Mouse (Mus musculus) forebrain, embryonic 15.5 days (tissue): ENCODE measurements around the gene Ccdc124. TPM values are rescaled to one million over a fixed set of nuclear protein-coding genes. Genes with fewer than 3 reads are reported as not detected.
A peak's percentile ranks its signal among the peaks of the same experiment; 100 is the strongest.

Experiments
- ATAC-seq: fragments of 200-750 bp; cut with Nextera tagmentation; replicated peaks from 2 replicates; pipeline ENCODE4 v1.8.0; 2017; ENCODE audit warnings: mild to moderate bottlenecking, moderate TSS enrichment, moderate library complexity
- H3K27ac ChIP-seq: fragments of 300-500 bp; sonication (generic); replicated peaks from 2 replicates; pipeline ENCODE4 v1.5.1; 2015; ENCODE audit warnings: mild to moderate bottlenecking, inconsistent platforms
- H3K27me3 ChIP-seq: fragments of 300-500 bp; sonication (generic); 2 replicates; pipeline ENCODE4 v1.6.1; 2015; ENCODE audit warnings: inconsistent platforms
- H3K36me3 ChIP-seq: fragments of 300-500 bp; sonication (generic); 2 replicates; pipeline ENCODE4 v1.6.1; 2015; ENCODE audit warnings: mild to moderate bottlenecking, inconsistent platforms
- H3K4me1 ChIP-seq: fragments of 300-500 bp; sonication (generic); 2 replicates; pipeline ENCODE4 v1.6.1; 2015; ENCODE audit warnings: inconsistent platforms
- H3K4me2 ChIP-seq: fragments of 300-500 bp; sonication (generic); replicated peaks from 2 replicates; pipeline ENCODE4 v1.6.1; 2015; ENCODE audit warnings: mild to moderate bottlenecking, inconsistent platforms
- H3K4me3 ChIP-seq: fragments of 300-500 bp; sonication (generic); 2 replicates; pipeline ENCODE4 v1.5.1; 2015; ENCODE audit warnings: mild to moderate bottlenecking, inconsistent platforms
- H3K9ac ChIP-seq: fragments of 300-500 bp; sonication (generic); replicated peaks from 2 replicates; pipeline ENCODE4 v1.6.1; 2015; ENCODE audit warnings: mild to moderate bottlenecking, inconsistent platforms
- H3K9me3 ChIP-seq: fragments of 300-500 bp; sonication (generic); 2 replicates; pipeline ENCODE4 v1.6.1; 2016; ENCODE audit warnings: inconsistent platforms
- WGBS: fragments of 180-500 bp; shearing (Covaris S2); methylation state at CpG from one replicate; pipeline ENCODE4 v1.1.7; 2015; ENCODE audit warnings: mixed read lengths; 5-methylcytosine and 5-hydroxymethylcytosine counted together
- polyA plus RNA-seq: library from polyadenylated mRNA; unstranded; fragments of >200 nt; fragmentation: Nextera tagmentation; extraction: Ambion mirVana; gene quantifications from 2 replicates; pipeline ENCODE4 v1.2.1, GENCODE M21; 2015

The Ccdc124 gene
- polyA plus RNA-seq, 1 experiment from 2014 or later = 160 TPM

GRCm38 (mm10) chr8:70866001-70866520, 7.7 kb downstream of the Ccdc124 start:
- Histone ChIP-seq H3K36me3 (peaks cover 4% of the 10 kb centered on the region; the same call in 1 of the 2 replicates), H3K4me2 (peak overlapping the region; percentile 92), H3K27me3 (no peaks in the 10 kb centered on the region; the same call in 1 of the 2 replicates), H3K4me1 (peaks cover 68% of the 10 kb centered on the region), H3K9ac (peak overlapping the region; percentile 45), H3K27ac (peak overlapping the region; percentile 97), H3K4me3 (peak overlapping the region; percentile 57), H3K9me3 (no peaks in the 10 kb centered on the region)
- ATAC-seq = no peak; the same call in none of the 2 replicates
- WGBS = 6% methylated on average over 12 of the region's 12 CpGs

DNA sequence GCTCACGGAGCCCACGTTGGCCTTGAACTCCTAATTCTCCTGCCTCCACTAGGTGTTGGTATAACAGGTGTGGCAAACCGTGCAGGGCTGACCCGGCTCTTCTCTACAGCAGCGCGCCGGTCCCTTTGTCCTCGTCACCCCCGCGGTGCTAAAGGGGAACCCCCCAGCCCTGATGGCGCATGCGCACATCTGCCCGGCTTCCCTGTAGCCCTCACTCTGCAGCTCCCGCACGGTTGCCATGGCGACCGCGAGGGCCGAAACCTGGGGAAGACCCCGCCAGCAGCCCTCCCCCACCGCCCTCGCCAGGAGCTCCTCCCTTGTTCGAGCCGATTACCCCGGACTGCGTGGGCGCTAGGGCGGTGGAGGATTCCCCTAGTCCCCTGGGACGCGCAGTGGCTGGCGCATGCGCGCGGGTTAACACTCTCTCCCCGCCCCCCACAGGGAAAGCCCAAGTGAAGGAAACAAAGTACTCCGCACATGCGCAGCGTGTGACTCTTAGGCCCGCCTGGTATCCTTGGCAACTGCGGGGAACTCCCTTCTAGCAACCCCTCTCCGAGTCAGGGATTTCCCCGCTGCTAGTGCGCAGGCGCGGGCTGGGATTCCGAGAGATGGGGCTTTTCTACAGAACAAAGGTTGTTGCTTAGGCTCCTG, 8.3 kb downstream of the Ccdc124 start:
- no peaks in the 10 kb centered on the region; the same call in 1 of the 2 replicates for H3K27me3 ChIP-seq
- H3K9me3 ChIP-seq = no peaks in the 10 kb centered on the region
- peaks cover 68% of the 10 kb centered on the region for H3K4me1 ChIP-seq
- peak overlapping the region; percentile 92 for H3K4me2 ChIP-seq
- H3K9ac ChIP-seq = peak overlapping the region; percentile 58
- peaks cover 4% of the 10 kb centered on the region; the same call in 1 of the 2 replicates for H3K36me3 ChIP-seq
- peak; percentile 85 for ATAC-seq
- peak overlapping the region; percentile 57 for H3K4me3 ChIP-seq
- under 1% methylated on average over 46 of the region's 46 CpGs for WGBS
- peak overlapping the region; percentile 97 for H3K27ac ChIP-seq

DNA sequence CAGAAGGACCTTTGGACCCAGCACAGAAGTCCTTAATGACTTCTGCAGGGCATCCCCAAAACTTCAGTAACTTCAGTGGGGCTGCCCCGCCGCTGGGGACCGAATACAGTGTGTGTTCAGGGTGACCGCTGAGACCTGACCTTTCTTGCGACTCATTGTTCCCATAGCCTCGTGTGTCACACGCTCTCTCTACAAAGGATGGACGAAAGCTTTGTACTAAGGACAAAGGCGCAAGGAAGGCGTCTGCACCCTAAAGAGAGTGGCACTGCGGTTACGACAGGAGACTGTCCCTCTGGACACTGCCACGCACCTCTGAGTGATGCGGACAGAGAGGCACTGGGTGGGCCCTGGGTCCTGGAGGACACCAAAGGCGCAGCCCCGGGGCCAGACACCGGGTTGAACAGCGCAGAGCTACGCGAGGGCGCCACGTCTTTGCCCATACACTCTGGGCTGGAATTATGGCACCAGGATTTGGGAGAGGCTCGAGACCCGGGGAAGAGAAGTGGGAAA, 9.0 kb downstream of the Ccdc124 start:
- peak overlapping the region; percentile 92 for H3K4me2 ChIP-seq
- ATAC-seq = peak; percentile 33
- peak overlapping the region; percentile 57 for H3K4me3 ChIP-seq
- 1% methylated on average over 24 of the region's 24 CpGs for WGBS
- peak overlapping the region; percentile 58 for H3K9ac ChIP-seq
- H3K9me3 ChIP-seq = no peaks in the 10 kb centered on the region
- peak overlapping the region; percentile 97 for H3K27ac ChIP-seq
- H3K4me1 ChIP-seq = peaks cover 63% of the 10 kb centered on the region
- H3K36me3 ChIP-seq = peaks cover 4% of the 10 kb centered on the region; the same call in 1 of the 2 replicates
- H3K27me3 ChIP-seq = no peaks in the 10 kb centered on the region; the same call in 1 of the 2 replicates

DNA sequence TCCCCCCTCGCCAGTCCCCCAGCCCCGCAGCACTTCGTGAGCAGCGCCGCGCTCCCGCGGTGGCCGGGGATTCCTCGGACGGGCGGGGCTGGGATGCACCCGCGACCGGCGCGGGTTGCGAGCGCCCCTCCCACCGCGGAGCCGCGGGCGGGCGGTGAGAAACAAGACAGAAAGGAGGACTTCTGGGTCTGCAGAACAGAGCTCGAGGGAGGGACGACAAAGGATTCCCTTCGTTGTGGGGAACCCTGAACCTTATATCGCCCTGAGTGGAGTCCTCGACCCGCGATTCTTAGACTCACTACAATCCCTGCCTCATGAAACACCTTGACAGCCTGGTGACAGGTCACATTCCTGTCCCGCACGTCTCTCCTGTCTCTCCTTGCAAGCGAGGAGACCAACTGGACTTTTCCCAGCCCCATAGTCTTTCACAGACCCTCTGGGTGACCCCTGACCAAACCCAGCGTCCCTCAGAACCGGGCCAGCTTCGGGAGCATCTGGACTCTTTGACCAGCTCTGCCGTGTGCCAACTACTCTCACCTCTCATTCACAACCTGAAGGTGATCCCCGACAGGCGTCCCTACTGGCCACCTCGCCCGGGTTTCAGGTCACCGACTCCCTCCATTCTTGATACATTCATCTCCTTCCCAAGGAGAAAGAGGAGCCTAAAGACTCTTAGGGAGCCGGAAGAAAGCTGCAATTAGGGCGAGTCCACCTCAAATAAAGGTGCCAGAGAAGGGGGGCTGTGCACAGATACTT, 9.6 kb downstream of the Ccdc124 start:
- H3K4me1 ChIP-seq = peaks cover 57% of the 10 kb centered on the region
- WGBS = under 1% methylated on average over 46 of the region's 46 CpGs

DNA sequence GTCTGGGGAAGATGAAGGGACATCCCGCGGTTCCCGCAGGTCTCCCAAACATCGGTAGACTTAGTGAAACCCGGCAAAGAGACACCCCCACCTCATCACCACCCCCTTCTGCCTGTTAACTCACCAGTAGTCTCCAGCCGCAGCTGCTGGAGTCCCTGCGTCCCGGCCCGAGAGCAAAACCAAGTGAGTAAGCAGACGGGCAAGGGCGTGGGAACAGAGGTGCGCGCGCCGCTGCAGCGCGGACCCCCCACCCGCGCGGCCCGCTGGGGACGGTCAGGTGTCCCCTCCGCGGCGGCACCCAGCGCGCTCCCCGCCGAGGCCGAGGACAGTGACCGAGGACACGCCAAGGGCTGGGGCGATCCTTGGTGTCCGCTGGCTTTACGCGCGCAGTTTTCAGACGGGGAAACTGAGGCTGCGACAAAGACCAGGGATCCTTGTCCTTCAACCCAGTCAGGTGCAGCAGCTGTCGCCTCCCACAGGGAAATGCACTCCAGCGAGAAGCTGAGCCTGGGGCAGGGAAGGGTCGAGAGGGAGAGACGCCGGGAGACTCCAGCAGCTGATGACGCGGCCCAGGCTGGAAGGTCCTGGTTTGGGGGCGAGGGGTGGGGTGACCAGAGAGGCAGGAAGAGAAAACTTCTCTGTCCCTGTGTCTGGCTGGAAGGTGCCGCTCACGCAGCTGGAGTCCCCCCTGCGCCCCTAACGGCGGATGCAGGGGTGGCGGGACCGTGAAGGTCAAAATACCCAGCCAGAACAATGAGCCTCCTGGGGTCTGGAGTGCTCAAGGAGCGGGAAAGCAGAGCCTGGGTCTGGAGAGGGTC, 10.7 kb downstream of the Ccdc124 start, which contains the start of gene Kcnn1:
Gene Kcnn1 (minus strand): TSS at position 435 of the 818 bp plus-strand sequence.
- H3K9me3 ChIP-seq = no peaks in the 10 kb centered on the region
- peaks cover 46% of the 10 kb centered on the region for H3K4me1 ChIP-seq
- no peaks in the 10 kb centered on the region; the same call in 1 of the 2 replicates for H3K27me3 ChIP-seq
- 1% methylated on average over 55 of the region's 55 CpGs for WGBS
- no peak for ATAC-seq
- peak within 1 kb of the TSS; percentile 97 for H3K27ac ChIP-seq
- H3K9ac ChIP-seq = peak within 1 kb of the TSS; percentile 58
- H3K36me3 ChIP-seq = peaks cover 2% of the 10 kb centered on the region; the same call in 1 of the 2 replicates
- peak within 1 kb of the TSS; percentile 92 for H3K4me2 ChIP-seq
- H3K4me3 ChIP-seq = peak within 1 kb of the TSS; percentile 57

More for the DNA sequence above, 9.6 kb downstream of the Ccdc124 start:
- H3K36me3 ChIP-seq = peaks cover 4% of the 10 kb centered on the region; the same call in 1 of the 2 replicates
- H3K27me3 ChIP-seq = no peaks in the 10 kb centered on the region; the same call in 1 of the 2 replicates
- H3K9me3 ChIP-seq = no peaks in the 10 kb centered on the region
- H3K27ac ChIP-seq = peak overlapping the region; percentile 97
- H3K4me2 ChIP-seq = peak overlapping the region; percentile 92
- ATAC-seq = no peak
- peak overlapping the region; percentile 57 for H3K4me3 ChIP-seq
- peak overlapping the region; percentile 58 for H3K9ac ChIP-seq

- H3K9me3 ChIP-seq = no peaks in the 10 kb centered on the region
- 0 out of 2 replicates have a peak, but pooled peaks cover 2% of the 10 kb centered on the region for H3K36me3 ChIP-seq
- H3K4me1 ChIP-seq = peaks cover 25% of the 10 kb centered on the region
- no peak for ATAC-seq
- WGBS = 10% methylated on average over 4 of the region's 4 CpGs
- no peaks in the 10 kb centered on the region for H3K27me3 ChIP-seq
- H3K9ac ChIP-seq = no peak overlapping the region
- H3K27ac ChIP-seq = no peak overlapping the region
- H3K4me3 ChIP-seq = peak overlapping the region; percentile 48; the same call in 1 of the 2 replicates
- peak overlapping the region; percentile 78; the same call in 1 of the 2 replicates for H3K4me2 ChIP-seq
These were observed 16.2 kb downstream of the Ccdc124 start for GRCm38 (mm10) chr8:70857516-70857915.

- H3K27ac ChIP-seq = no peak overlapping the region
These were observed 17.1 kb downstream of the Ccdc124 start for GRCm38 (mm10) chr8:70856541-70857197.

GRCm38 (mm10) chr8:70856028-70856427, 17.7 kb downstream of the Ccdc124 start:
- H3K4me2 ChIP-seq = no peak overlapping the region
- 0 out of 2 replicates have a peak, but pooled peaks cover 2% of the 10 kb centered on the region for H3K36me3 ChIP-seq
- no peak overlapping the region for H3K4me3 ChIP-seq
- WGBS = 69% methylated on average over 5 of the region's 5 CpGs
- H3K27ac ChIP-seq = no peak overlapping the region
- H3K9me3 ChIP-seq = no peaks in the 10 kb centered on the region
- H3K4me1 ChIP-seq = peaks cover 17% of the 10 kb centered on the region
- no peak for ATAC-seq
- no peak overlapping the region for H3K9ac ChIP-seq
- H3K27me3 ChIP-seq = no peaks in the 10 kb centered on the region

More at GRCm38 (mm10) chr8:70856541-70857197, 17.1 kb downstream of the Ccdc124 start:
- no peaks in the 10 kb centered on the region for H3K27me3 ChIP-seq
- 0 out of 2 replicates have a peak, but pooled peaks cover 2% of the 10 kb centered on the region for H3K36me3 ChIP-seq
- peaks cover 17% of the 10 kb centered on the region for H3K4me1 ChIP-seq
- 6% methylated on average over 33 of the region's 33 CpGs for WGBS
- peak; percentile 76 for ATAC-seq
- H3K9ac ChIP-seq = peak overlapping the region; percentile 49
- peak overlapping the region; percentile 48 for H3K4me3 ChIP-seq
- H3K9me3 ChIP-seq = no peaks in the 10 kb centered on the region
- H3K4me2 ChIP-seq = peak overlapping the region; percentile 78

GRCm38 (mm10) chr8:70853863-70854262, 19.9 kb downstream of the Ccdc124 start:
- H3K27ac ChIP-seq = no peak overlapping the region
- no peak overlapping the region for H3K4me2 ChIP-seq
- H3K36me3 ChIP-seq = 0 out of 2 replicates have a peak, but pooled peaks cover 2% of the 10 kb centered on the region
- no peak for ATAC-seq
- no peak overlapping the region for H3K4me3 ChIP-seq
- H3K9me3 ChIP-seq = no peaks in the 10 kb centered on the region
- no peaks in the 10 kb centered on the region for H3K27me3 ChIP-seq
- H3K4me1 ChIP-seq = peaks cover 17% of the 10 kb centered on the region
- WGBS = 86% methylated on average over 2 of the region's 2 CpGs
- H3K9ac ChIP-seq = no peak overlapping the region

DNA sequence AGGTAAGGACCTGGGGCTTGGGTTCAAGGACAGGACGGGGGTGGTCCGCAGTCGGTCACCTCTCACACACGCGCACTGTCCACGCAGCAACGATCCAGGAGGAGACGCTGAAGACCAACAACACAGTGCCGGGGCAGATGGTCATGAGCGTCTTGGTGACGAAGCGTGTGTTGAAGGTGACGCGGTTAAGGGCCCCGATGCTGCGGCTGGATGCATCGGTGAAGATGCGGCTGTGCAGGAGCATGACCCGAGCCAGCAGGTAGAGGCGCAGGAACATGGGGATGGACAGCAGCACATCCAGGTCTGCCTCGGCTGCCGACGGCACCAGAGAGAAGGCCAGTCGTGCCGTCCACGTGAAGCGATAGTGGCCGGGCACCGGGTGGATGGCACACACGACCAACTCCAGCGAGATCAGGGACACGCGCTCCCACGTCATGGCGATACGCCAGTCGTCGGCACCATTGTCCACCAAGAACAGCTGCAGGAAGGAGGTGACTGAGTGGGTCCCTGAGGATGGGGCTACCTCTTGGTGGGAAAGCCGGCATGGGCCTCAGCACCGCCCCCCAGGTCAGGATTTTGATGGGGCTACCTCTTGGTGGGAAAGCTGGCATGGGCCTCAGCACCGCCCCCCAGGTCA, 21.0 kb downstream of the Ccdc124 start:
- Histone ChIP-seq H3K36me3 (0 out of 2 replicates have a peak, but pooled peaks cover 2% of the 10 kb centered on the region), H3K9ac (no peak overlapping the region), H3K4me1 (peaks cover 16% of the 10 kb centered on the region), H3K27me3 (no peaks in the 10 kb centered on the region), H3K9me3 (no peaks in the 10 kb centered on the region), H3K4me3 (no peak overlapping the region), H3K27ac (no peak overlapping the region), H3K4me2 (no peak overlapping the region)
- no peak for ATAC-seq
- WGBS = 92% methylated on average over 41 of the region's 41 CpGs
